Mouse (Mus musculus) frontal cortex, adult (tissue): ENCODE data around the gene Zzef1.
A peak's percentile ranks its signal among the peaks of the same experiment; 100 is the strongest.

Source experiments
- ATAC-seq: cut with Nextera tagmentation; 2 replicates; pipeline ENCODE4 v1.9.2; 2017; ENCODE audit warnings: mild to moderate bottlenecking, moderate library complexity, mixed read lengths; ENCODE audit not compliant: low TSS enrichment

Zzef1 gene

DNA sequence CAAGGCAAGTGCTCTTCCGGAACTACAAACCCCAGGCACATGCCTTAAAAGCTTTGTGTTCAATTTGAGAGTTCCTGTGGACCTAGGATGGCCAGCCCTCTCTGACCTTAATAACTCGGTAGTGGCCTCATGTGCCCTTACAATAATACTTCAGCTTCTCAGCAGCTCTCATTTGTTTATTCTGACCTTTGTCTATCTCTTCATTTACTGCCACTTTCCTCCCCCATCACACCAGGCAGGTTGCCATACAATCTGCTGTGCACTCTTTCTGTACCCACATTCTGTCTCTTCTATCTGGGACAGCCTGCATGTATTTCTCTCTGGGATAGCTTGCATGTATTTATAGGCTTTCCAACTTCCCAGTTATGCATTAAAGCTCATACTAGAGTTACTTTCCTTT is 10.5 kb downstream of the Zzef1 start:
- peak; percentile 42; the same call in 1 of the 2 replicates for ATAC-seq

DNA sequence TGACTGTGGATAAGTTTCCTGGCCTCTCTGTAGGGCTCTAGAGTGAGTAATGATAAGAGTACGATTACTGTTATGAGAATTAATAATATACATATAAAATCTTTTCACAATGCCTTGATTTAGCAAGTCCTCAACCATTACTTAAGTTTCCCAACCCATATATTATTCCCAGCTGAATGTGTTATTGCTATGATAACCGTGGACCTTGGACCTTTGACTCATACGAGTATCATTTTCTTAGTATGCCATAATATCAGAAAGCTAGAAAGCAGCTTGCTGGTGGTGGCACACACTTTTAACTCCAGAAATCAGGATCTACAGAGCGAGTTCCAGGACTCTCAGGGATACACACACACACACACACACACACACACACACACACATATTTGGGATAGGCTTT is 12.0 kb downstream of the Zzef1 start:
- no peak for ATAC-seq

DNA sequence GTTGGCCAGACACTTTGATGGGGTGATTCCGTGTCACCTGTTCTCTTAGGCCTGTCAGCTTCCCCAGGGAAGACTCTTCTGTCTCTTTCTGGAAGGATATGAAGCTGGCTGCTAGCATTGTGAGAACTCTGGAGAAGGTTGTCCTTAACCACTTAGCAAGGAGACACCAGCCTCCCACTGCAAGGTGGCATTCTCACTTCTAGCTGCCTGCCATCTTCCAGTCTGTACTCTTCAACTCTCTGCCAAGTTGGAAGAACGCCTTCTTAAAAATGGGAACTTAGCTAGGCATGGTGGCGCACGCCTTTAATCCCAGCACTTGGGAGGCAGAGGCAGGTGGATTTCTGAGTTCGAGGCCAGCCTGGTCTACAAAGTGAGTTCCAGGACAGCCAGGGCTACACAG is 17.7 kb downstream of the Zzef1 start:
- peak; percentile 89 for ATAC-seq

DNA sequence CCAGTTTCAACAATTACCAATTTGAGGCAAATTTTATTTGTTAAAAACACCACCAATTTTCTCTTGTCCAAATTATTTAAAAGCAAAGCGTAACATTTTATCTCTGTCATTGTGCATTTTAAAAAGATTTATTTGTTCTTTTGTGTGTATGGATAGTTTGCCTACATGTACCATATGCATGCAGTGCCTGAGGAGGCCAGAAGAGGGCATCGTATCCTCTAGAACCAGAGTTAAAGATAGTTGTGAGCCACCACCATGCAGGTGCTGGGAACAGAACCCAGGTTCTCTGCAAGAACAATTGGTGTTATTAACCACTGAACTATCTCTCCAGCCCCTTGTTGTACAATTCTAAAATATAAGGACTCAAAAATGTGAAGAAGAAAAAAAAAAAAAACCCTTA is 18.2 kb downstream of the Zzef1 start:
- ATAC-seq: no peak

DNA sequence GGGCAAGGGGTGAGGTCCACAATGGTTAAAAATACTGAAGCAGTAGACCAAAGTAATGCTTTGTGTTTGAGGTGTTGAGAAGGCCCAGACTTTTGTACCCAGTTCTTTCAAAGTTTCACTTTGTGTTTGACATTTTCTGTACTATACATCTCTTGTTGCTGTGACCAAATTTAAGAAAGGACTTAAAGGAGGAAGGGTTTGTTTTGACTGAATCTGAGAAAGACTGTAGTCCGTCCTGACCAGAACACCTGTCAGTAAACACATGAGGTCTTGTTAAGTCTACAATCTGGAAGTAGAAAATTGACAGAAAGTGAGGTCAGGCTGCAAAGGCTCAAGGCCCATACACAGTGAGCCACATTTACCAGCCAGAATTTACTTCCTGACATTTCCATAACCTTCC is 20.8 kb downstream of the Zzef1 start:
- ATAC-seq: no peak

DNA sequence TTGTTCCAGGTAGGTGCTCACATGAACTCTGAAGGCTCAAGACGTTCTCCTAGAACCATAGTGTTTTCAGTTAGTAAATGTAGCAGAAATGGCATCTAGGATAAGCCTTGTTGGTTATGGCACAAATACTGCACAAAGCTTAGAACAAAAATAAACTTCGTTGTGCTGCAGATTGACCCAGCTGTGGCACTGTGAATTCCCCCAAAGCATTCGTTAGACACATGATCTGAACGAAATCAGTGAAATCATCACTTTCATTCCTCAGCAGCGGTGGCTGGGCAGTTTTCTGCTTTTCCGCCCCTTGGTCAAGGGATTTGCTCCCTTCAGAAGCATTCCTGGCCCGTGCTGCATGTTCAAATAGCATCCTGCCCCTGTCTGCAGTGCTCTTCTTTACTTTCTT is 22.0 kb downstream of the Zzef1 start:
- ATAC-seq: no peak

DNA sequence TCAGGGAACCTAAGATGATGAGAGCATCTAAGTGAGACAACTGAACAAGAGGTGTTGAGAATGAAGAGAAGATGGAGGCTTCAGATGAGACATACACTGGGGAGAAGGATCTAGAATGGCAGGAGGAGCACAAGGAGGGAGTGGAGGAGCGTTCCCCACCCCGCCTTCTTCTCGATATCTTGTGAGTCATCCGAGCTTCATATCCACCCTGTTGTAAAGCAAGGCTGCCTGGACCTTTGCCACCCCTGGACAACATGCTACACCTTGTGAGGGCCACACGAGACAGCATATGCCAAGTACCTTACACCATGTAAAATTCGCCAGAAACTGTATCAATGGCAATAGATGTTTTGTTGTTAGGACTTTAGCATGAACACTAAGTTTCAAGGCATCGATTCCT is 25.0 kb downstream of the Zzef1 start:
- no peak for ATAC-seq

DNA sequence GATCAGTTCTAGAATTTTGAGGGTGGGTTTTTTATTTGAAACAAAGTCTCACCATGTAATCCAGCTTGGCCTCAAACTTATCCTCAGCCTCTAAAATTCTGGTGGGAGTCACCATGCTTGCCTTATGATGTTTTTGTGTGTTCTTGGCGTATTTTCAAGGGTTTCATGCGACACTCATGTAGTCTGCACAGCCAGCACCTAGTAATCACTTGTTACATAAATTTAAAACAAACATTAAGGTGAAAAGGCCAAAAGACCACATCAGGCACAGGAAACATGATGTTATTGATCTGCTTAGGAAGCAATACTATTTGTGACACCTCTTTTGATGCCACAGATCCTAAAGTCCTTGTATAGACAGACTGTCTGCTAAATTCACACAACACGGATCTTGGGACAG is 33.8 kb downstream of the Zzef1 start:
- no peak for ATAC-seq

DNA sequence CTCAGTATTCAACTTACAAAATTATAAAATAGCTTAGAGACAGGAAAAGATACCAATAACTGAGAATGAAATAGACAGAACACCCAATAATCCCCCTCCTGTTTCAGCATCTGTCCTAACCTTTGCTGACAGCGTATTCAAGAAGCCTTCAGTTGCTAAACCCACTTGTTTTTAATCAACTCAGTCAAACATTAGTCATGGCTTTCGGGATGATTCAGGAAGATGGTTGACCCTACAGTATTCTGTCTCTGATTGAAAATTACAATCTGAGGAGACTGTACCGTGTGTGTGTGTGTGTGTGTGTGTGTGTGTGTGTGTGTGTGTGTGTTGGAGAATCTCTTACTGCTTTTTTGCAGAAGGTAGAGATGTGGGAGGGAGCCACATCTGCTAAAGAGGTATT is 46.7 kb downstream of the Zzef1 start:
- no peak for ATAC-seq

DNA sequence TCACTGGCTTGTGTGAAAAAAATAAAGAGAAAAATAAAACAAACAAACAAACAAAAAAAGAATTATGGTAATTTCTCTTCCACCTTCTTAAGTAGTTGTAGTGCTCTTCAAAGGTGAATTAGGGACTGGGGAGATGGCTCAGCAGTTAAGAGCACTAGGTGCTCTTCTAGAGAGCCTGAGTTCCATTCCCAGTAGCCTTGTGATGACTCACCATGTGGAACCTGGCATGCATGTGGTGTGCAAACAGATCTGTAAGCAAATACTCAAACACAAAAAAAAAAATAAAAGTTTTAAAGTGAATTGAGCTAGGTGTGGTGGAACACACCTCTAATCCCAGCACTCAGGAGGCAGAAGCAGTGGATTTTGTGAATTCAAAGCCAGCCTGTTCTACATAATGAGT is 47.5 kb downstream of the Zzef1 start:
- no peak for ATAC-seq

DNA sequence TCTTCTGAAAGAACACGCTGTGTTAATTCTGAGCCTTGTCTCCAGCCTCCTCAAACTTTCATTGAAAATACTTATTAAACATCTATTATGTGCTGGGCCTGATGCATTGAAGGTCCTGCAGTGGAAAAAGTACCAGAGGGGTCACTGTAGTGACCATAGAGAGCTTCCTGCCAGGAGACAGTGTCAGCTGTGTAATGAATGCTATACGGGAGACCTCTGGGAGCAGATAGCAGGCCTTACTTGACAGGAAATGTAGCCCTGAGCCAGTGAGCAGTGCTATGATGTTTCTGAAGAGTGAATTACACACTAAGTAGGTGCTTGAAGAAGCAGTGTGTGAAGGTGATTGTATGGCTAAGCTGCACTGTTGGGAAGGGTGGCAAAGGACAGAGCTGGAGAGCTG is 49.5 kb downstream of the Zzef1 start:
- no peak for ATAC-seq

DNA sequence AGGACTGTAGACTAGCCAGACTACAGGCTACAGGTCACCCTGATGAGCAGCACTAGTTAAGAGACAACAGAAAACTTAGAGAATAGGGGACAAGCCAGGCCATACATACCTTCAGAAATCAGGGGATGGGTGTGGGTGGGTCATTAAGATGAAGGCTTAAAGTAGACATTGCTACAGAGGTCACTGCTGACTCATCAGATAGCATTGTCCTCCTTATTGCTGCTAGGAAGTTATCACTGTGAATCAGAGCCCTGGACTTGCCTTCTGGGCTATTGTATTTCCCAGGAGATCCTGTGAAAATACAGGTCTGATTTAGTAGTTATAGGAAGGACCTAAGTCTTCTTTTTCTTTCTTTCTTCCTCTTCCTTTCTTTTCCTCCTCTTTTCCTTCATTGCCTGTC is 50.7 kb downstream of the Zzef1 start:
- no peak for ATAC-seq

DNA sequence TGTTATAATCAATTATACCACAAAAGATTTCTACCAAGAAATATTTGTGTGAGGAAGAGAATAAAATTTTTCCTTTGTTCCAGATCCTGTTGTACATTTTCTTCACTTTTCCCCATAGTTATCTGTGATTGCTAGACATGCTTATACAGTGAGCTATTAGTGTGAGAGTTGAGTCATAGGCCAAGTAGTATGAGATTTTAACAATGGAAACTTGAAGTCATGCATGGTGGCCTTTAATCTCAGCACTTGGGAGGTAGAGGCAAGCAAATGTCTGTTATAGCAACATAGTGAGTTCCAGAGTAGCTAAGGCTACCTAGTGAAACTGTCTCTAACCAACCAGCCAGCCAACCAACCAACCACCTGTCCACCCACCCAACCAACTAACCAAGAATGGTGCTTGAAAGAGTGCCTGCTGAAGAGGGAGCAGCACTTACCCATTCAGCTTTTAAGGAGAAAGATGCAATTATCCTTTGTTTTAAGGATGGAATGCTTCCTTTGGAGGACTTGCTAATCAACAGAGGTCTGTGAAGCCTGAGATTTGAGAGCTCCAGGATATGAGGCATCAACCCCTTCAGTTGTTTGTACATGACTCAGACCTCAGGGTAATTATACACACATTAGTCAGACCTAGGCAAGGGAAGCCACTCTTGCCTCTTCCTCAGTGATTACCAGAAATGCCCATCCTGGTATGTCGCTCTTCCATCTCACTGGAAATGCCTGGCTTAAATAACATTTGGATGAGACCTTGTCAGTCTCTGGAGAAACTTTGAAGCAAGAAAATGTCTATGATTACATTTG is 52.0 kb downstream of the Zzef1 start:
- no peak for ATAC-seq

DNA sequence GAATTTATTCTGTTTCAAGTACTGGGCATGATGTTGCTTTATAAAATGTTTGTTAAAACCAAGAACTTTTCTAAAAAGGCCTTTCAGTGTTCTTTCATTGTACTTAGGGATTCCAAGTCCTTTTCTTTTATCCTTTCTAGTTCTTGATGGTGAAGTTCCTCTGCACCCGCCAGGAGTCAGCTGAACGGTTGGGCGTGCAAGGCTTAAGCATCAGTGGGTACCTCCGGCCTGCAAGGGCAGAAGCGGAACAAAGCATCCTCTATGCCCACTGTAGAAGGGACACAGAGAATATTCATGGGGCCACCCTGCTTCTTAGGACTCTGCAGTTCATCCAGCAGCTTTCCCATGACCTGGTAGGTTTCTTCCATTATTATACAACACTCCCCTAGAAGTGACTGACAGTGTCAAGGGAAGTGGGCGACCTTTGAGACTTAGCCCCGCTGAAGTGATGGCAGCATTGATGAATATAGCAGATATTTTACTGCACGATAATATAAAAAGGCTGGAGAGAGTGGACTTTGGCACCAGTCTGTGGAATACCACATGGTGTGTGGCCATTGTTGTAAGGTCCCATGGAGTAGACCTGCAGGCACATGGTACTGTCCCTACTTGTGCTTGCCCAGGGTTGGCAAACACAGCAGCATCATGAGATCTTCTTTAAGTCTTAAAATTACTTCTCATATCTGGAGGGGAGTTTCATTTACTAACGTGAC is 54.5 kb downstream of the Zzef1 start:
- ATAC-seq: no peak

DNA sequence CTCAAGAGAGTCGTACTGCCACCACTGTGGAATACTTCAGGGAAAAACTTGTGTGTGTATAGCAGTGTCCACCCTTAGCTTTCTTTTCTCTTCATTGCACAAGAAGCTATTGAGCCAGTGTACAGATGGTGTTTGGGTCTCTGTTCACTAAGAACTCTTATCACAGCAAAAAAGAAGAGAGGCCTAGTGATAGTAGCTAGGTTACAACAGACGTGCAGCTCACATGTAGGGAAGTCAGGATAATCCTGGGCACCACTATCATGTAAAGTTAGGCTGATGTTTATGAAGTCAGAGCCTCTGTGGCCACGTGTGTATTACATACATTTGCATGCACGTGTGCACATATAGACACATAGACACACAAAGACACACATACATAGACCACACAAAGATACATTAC is 55.2 kb downstream of the Zzef1 start:
- no peak for ATAC-seq

DNA sequence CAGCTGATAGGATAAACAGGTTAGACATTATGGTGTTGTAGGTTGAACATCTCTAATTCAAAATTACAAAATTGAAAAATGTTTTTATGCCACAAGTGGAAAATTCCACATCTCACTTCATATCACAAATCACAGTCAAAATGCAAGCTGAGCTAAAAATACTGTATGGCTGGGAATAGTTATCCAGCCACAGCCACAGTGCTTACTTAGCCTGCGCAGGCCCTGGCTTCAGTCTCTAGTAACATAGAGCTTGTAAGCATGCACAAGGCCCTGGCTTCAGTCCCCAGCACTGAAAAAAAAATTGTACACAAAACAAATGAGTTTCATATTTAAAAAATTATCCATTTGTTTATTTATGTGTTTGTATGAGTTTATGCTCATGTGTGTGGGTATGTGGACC is 56.1 kb downstream of the Zzef1 start:
- peak; percentile 58 for ATAC-seq

DNA sequence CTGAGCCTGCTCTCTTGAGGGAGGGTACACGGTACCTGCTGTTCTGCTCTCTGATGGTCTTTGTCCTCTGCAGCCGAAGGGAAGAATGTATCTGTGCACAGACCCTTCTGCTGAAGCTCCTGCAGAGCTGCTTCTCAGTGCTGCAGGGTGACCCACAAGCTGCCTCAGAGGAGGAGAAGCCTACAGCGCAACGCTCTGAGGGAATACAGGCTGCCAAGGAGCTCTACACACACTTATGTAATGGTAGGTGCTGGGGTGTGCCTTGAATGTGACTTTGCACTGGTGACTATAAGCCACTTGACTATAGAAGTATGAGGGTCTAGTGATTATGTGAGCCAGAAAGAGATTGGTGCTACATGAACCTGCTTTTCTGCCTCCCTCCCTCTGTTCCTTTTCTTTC is 57.1 kb downstream of the Zzef1 start:
- ATAC-seq: peak; percentile 93

DNA sequence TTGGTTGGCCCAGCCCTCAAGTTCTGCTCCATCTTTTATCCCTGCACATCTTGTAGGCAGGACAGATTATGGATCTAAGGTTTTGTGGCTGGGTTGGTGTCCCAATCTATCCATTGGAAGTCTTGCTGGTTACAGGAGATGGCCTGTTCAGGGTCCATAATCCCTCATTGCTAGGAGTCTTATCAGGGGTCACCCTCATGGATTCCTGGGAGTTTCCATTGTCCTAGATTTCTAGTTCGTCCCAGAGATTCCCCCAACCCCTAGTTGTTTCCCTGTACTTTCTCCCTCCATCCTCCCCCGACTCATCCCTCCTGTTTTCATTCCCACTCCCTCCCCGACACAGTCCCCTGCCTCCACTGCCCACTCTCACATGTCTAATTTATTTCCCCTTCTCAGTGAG is 58.2 kb downstream of the Zzef1 start:
- ATAC-seq: no peak

DNA sequence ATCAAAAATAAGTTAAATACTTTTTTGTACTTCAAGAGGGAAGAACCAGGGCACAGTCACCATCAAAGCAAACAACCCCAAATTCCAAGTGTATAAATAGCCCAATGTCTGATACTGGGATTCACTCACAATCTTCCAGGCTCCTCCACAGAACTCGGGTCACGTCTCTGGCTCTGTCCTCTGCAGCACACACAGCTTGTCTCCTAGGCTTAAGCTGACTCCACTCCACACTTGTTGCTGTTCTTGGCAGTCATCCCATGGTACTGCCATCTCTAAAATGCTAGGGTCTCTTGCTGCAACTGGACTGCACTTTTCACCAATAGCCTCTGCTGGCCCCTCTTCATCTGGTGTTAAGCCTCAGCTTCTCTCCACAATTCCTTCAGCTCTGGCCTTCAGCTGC is 60.7 kb downstream of the Zzef1 start:
- no peak for ATAC-seq

DNA sequence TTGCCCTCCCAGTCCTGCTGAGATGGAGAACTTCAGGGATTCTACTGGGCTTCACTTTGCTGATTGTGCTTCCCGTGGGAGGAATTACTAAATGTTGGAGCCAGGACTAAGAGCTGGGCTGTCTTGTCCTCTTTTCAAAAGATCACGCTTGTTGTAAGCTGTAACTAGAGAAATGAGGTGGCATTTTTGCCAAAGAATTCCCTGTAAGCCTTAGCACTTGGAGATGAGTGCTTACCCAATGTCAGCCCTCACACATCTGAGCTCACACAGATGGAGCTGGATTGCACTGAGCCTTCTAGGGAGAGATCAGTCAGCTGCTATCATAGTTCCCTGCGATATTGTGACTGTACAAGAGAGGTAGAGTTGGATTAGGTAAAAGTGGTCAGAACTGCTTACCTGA is 65.2 kb downstream of the Zzef1 start:
- ATAC-seq: peak; percentile 97

DNA sequence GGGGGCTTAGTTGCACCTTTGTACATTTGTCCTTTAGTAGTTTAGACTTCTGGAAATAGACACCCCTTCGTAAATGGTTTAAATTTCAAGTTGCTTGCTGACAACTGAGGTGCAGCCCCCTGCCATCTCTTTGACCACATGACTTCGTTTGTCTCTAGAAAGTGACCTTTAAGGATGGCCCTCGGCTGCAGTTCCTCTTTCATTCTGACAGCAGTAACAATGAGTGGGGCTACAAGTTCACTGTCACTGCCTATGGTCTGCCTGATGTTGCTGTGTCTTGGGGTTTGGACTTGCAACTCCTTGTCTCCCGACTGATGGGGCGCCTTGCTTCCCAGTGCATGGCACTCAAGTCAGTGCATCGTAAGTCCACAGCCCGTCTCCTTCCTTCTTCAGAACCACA is 70.4 kb downstream of the Zzef1 start:
- no peak for ATAC-seq

DNA sequence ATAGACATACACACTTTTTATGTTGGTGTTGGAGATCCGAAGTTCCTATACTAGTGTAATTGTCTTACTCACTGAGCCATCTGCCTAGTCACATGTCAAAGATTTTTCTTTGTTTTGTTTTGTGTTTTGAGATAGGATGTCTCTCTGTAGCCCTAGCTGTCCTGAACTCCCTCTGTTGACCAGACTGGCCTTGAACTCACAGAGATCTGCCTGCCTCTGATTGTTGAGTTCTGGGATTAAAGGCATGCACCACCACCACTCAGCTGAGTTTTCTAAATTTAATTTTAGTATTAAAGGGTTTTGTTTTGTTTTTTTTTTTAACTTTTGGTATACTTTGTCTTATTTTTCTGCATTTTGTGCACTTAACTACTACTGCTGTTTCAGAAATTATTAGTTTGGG is 76.0 kb downstream of the Zzef1 start:
- ATAC-seq: no peak

DNA sequence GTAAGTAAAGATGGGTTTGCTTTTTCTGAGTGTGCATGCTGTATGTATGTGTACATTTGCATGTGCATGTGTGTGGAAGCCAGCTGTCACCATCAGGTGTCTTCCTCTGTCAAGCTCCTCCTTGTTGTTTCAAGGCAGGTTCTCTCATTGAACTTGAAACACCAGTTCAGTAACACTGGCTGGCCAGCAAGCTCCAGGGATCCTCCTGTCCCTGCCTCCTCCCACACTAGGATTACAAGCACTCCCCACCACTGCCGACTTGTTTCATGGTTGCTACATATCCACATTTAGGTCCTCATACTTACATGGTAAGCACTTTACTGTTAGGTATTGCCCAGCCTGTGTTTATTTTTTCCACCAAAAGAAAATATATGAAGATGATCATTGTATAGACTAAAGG is 96.6 kb downstream of the Zzef1 start:
- no peak for ATAC-seq

DNA sequence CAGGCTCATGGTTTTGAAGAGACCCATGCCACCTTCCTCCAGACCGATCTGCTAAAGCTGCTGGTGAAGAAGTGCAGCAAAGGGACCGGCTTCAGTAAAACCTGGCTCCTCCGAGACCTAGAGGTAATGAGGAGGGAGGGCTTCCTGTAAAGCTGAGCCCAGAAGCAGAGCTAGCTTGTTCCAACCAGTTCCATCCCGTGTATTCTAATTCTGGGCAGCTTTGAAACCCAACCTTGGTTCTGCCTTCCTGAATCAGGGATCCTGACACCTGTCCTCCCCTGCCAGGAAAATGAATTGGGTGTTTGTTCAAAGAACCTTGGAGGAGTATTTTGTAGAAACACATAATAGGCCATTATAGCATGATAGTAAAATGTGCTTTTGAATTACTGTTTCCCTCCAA is 112.4 kb downstream of the Zzef1 start:
- no peak for ATAC-seq
